Mouse (Mus musculus) heart, adult 2 months (tissue): ENCODE results near the gene Podnl1. TPM values are rescaled to one million over a fixed set of nuclear protein-coding genes. Genes with fewer than 3 reads are reported as not detected.

Experiments
- DNase-seq, 2 experiments: peaks; one replicate each; pipeline ENCODE4 v3.0.0; 2021
- H3K27ac ChIP-seq: fragments of 200-600 bp; 2 replicates; pipeline ENCODE4 v1.8.1; 2022
- H3K27me3 ChIP-seq: fragments of 200-500 bp; 2 replicates; pipeline ENCODE4 v1.6.1; 2012; ENCODE audit warnings: mild to moderate bottlenecking, low read length, inconsistent platforms, mixed read lengths; ENCODE audit not compliant: control insufficient read depth, insufficient read depth
- H3K36me3 ChIP-seq: fragments of 200-500 bp; 2 replicates; pipeline ENCODE4 v1.6.1; 2012; ENCODE audit warnings: low read length, inconsistent platforms; ENCODE audit not compliant: control insufficient read depth, insufficient read depth
- H3K4me1 ChIP-seq: fragments of 200-500 bp; 2 replicates; pipeline ENCODE4 v1.6.1; 2011; ENCODE audit warnings: low read length; ENCODE audit not compliant: control insufficient read depth, insufficient read depth
- H3K4me3 ChIP-seq: fragments of 200-600 bp; 2 replicates; pipeline ENCODE4 v1.8.1; 2022
- H3K79me2 ChIP-seq: fragments of 200-500 bp; replicated peaks from 2 replicates; pipeline ENCODE4 v1.6.1; 2012; ENCODE audit warnings: mild to moderate bottlenecking, inconsistent platforms, low read length, moderate library complexity, mixed read lengths; ENCODE audit not compliant: control insufficient read depth, insufficient read depth
- H3K9ac ChIP-seq: fragments of 200-500 bp; 2 replicates; pipeline ENCODE4 v1.6.1; 2012; ENCODE audit warnings: low read depth, mild to moderate bottlenecking, control low read depth, inconsistent platforms, low read length, mixed read lengths
- CTCF ChIP-seq: fragments of 200-600 bp; IDR thresholded peaks from 2 replicates; pipeline ENCODE4 v1.8.1; 2022; ENCODE audit warnings: antibody characterized with exemption, mild to moderate bottlenecking, moderate library complexity
- EP300 ChIP-seq: fragments of 200-500 bp; IDR thresholded peaks from 2 replicates; pipeline ENCODE4 v1.6.1; 2011; ENCODE audit warnings: low read depth, low read length, control low read depth; ENCODE audit not compliant: insufficient read depth
- POLR2A ChIP-seq: fragments of 200-500 bp; IDR thresholded peaks from 2 replicates; pipeline ENCODE4 v1.6.1; 2011; ENCODE audit warnings: mild to moderate bottlenecking, low read depth, low read length, control low read depth; ENCODE audit not compliant: insufficient read depth
- WGBS: fragments of 180-500 bp; shearing (Covaris S2); methylation state at CpG from one replicate; pipeline ENCODE4 v1.1.7; 2018; 5-methylcytosine and 5-hydroxymethylcytosine counted together
- intact Hi-C: fragments of 180-260 bp; cut with DNase I; formaldehyde crosslinking; loops from one replicate; pipeline ENCODE4 v1.15.1; 2025
- polyA plus RNA-seq: library from polyadenylated mRNA; depleted of rRNA; stranded (reverse); fragments of >200 nt; gene quantifications from 2 replicates; pipeline ENCODE4 v1.2.3, GENCODE M21; 2012
- total RNA-seq, 2 experiments: library from RNA; stranded (reverse); gene quantifications; 2 replicates each; pipeline ENCODE4 v1.2.3; 2021

Gene Podnl1
- total and polyA plus RNA-seq, 3 experiments: 0.23 TPM; not detected in 2

DNA sequence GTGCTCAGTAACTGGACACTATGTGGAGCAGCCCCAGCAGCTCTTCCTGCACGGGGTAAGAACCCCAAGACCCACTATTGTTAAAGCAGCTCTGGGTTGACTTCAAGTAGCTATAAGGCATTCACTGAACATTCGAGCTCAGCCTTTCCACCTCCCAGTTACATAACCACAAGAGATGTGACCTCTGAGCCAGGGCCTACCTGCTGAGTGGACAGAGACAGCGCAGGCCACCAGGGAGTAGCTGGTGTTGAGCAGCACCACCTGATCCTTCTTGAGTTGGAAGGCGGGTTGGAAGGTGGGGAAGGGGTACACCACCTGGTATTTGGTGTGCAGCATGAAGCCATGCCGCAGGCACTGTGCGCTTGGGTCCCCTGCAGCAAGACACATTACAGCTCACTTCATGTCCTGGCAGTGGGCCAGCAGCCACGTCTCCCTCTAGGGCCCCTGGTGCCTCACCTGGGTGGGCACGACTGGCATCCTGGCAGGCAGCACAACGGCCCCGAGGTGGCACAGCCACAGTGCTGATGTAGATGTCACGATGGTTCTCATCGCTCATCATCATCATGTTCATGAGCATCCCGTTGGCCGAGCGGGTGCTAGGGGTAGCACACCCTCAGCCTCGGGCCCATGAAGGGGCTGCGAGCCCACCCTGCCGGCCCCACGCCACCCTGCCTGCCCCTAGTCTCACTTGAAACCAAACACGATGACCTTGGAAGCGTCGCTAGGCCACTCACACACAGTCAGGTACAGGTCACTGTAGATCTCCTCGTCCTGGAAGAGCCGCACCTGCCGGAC lies 24.1 kb upstream of the Podnl1 start:
- no peak overlapping the region for H3K9ac ChIP-seq
- no peaks in the 10 kb centered on the region for H3K27me3 ChIP-seq
- H3K27ac ChIP-seq: no peak overlapping the region
- peaks cover 1% of the 10 kb centered on the region; the same call in 1 of the 2 replicates for H3K79me2 ChIP-seq
- WGBS: 92% methylated on average over 25 of the region's 25 CpGs
- intact Hi-C loops: no loop called here
- H3K4me1 ChIP-seq: peaks cover 5% of the 10 kb centered on the region
- DNase-seq: no peak
- H3K4me3 ChIP-seq: no peak overlapping the region
- no peaks in the 10 kb centered on the region for H3K36me3 ChIP-seq
- no peak for TF ChIP-seq POLR2A
- TF ChIP-seq EP300: no peak
- TF ChIP-seq CTCF: no peak

DNA sequence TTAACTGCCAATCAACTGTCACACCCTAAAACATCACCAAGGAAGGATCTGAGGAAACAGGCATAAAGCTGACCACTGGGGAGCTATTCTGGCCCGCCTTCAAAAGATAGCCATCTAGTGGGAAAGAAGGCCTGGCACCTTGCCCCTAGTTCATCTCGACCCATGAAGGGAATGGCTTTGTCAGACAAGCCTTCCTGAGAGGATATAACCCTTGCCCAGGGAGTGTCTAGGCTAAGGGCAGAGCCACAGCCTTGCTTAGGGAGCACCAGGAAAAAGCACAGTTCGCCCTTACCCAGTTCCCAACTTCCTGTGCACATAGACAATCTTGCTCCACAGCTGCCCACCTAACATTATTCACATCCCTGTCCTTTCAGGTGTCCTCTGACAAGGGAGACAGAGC lies 22.2 kb upstream of the Podnl1 start:
- intact Hi-C loops: loop anchor here (1.0 kb wide), 1 partner anchor 60 kb away; no protein-coding TSS in a partner anchor
- Histone ChIP-seq H3K4me3 (no peak overlapping the region), H3K79me2 (peaks cover 1% of the 10 kb centered on the region; the same call in 1 of the 2 replicates), H3K4me1 (peaks cover 5% of the 10 kb centered on the region), H3K36me3 (no peaks in the 10 kb centered on the region), H3K27me3 (no peaks in the 10 kb centered on the region), H3K9ac (peak overlapping the region; percentile 21; the same call in 1 of the 2 replicates), H3K27ac (no peak overlapping the region)
- 20% methylated on average over 3 of the region's 3 CpGs for WGBS
- no peak for TF ChIP-seq EP300
- no peak for TF ChIP-seq CTCF
- TF ChIP-seq POLR2A: no peak
- DNase-seq: peak in 1 of 2 experiments; percentile 5

DNA sequence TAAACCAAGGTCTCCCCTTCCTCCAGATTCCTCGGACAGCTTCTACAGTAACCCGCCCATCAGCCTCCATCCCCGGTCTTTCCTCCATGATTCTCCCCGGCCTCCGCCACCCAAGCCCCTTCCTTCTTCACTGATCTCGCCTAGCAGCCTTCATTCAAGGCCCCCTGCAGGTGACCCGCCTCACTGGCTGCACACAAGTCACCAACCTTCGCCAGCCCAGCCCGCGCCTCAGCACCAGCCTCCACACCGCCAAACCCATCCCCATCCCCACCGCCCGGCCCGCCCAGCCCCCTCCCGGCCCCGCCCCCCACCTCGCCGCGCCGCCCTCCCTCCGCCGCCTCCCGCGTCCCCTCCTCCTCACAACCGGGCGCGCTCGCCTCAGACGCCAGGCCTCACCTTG lies 21.6 kb upstream of the Podnl1 start:
- WGBS: 1% methylated on average over 25 of the region's 29 CpGs
- TF ChIP-seq CTCF: peak; percentile 55
- TF ChIP-seq EP300: no peak
- TF ChIP-seq POLR2A: no peak
- no peak for DNase-seq
- H3K4me1 ChIP-seq: peaks cover 5% of the 10 kb centered on the region
- peaks cover 1% of the 10 kb centered on the region; the same call in 1 of the 2 replicates for H3K79me2 ChIP-seq
- peak overlapping the region; percentile 72 for H3K4me3 ChIP-seq
- peak overlapping the region; percentile 88 for H3K27ac ChIP-seq
- no peaks in the 10 kb centered on the region for H3K27me3 ChIP-seq
- no peaks in the 10 kb centered on the region for H3K36me3 ChIP-seq
- H3K9ac ChIP-seq: peak overlapping the region; percentile 59
- intact Hi-C loops: loop anchor here (1.0 to 2.0 kb wide), 2 partner anchors 35 to 43 kb away; partner anchors contain the start of gene Cc2d1a

DNA sequence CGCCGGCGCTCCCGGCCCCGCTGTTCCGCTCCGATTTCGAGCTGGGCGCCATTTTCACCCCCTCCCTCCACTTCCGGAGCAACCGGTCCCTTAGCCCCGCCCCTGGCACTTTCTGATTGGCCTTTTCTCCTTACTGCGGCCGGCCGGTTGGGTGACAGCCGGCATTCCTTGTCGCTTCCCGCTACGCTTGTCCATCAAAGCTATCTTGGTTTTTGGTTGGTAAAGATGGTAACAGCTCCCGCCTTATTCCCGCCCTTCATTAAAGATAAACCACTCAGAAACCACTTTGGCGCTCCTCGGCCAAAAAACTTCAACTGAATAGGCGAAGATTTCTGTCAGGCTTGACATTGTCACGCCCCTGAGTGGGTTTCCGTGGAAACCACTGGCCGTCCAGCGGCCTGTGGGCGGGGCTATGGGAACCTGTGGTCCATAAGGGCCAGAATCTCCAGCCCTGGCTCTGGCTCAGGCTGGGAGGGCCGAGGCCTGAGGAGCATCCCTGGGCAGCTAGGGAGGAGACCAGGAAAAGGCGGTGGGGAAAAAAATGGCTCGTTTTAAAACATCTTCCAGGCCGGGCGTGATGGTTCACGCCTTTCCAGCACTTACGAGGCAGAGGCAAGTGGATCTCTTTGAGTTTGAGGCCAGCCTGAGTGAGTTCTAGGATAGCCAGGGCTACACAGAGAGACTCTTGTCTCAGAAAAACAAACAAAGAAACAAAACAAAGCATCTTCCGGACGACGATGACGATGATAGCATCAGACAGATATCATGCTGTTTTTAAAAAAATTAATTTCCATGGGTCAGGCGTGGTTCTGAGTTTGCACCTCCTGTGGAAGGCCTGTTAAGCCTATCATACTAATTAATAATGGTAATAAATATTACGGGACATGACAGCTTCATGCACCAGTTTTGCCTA lies 20.8 kb upstream of the Podnl1 start, which contains the start of gene Dcaf15:
Gene Dcaf15 (minus strand): TSS at position 72 of the 913 bp plus-strand sequence.
- peak; percentile 96 to 98 for DNase-seq
- H3K27ac ChIP-seq: peak within 1 kb of the TSS; percentile 88
- peaks cover 5% of the 10 kb centered on the region for H3K4me1 ChIP-seq
- peak within 1 kb of the TSS; percentile 59 for H3K9ac ChIP-seq
- peaks cover 1% of the 10 kb centered on the region; the same call in 1 of the 2 replicates for H3K79me2 ChIP-seq
- peak within 1 kb of the TSS; percentile 72 for H3K4me3 ChIP-seq
- H3K27me3 ChIP-seq: no peaks in the 10 kb centered on the region
- intact Hi-C loops: loop anchor here (1.0 to 2.0 kb wide), 2 partner anchors 36 to 42 kb away; partner anchors contain the start of gene Cc2d1a
- 7% methylated on average over 42 of the region's 42 CpGs for WGBS
- TF ChIP-seq EP300 (no peak), CTCF (no peak), POLR2A (peak; percentile 60; the same call in 1 of the 2 replicates)
- no peaks in the 10 kb centered on the region for H3K36me3 ChIP-seq

DNA sequence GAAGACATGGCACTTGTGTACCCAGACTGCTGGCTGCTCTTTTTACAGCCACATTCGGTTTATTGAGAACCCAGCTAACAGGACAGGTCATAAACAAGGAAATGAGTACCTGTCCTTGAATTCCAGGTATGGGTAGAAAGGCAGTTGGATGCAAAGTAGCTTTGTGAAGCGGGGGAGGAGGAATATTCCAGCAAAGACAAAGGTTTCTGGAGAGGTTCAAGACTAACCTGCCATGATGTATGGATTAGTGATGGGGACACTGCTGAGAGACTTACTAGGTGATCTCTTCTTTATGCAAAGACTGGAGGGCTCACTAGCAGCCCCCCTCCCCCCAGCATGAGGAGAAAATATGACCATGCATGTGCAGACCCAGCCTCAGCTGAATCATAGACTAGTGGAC lies 20.1 kb upstream of the Podnl1 start:
- intact Hi-C loops: loop anchor here (2.0 kb wide), 1 partner anchor 37 kb away; no protein-coding TSS in a partner anchor
- H3K27ac ChIP-seq: no peak overlapping the region
- H3K79me2 ChIP-seq: peaks cover 1% of the 10 kb centered on the region; the same call in 1 of the 2 replicates
- H3K4me1 ChIP-seq: peaks cover 5% of the 10 kb centered on the region
- WGBS: 83% methylated on average over 2 of the region's 2 CpGs
- H3K27me3 ChIP-seq: no peaks in the 10 kb centered on the region
- TF ChIP-seq CTCF (no peak), POLR2A (no peak), EP300 (no peak)
- H3K4me3 ChIP-seq: no peak overlapping the region
- H3K36me3 ChIP-seq: no peaks in the 10 kb centered on the region
- H3K9ac ChIP-seq: no peak overlapping the region
- DNase-seq: no peak
